ENCODE assay signal across 8 mouse cellular contexts in genomic region chr13:116711866-116712593, GRCm38 (mm10).
DNase-seq lines count a peak whose midpoint lies in the region; ATAC-seq and TF ChIP-seq lines count a peak whose summit lies in the region.

No protein-coding gene starts in this region.

- WGBS in thymus, adult 2 months = 1% methylated on average over 24 of the region's 24 CpGs
- WGBS in limb, embryonic 13.5 days = 0% methylated on average over 24 of the region's 24 CpGs
- WGBS in midbrain, embryonic 13.5 days = under 1% methylated on average over 24 of the region's 24 CpGs
- WGBS in stomach, embryonic 15.5 days = under 1% methylated on average over 24 of the region's 24 CpGs

- H3K27ac ChIP-seq in thymus, adult 2 months (ENCODE audit: control insufficient read depth, insufficient read depth, low read length) = no peak overlapping the region
- no peak overlapping the region for H3K27ac ChIP-seq in limb, embryonic 13.5 days
- H3K27ac ChIP-seq in midbrain, embryonic 13.5 days = no peak overlapping the region; the same call in 1 of the 2 replicates
- peak overlapping the region; percentile 49; the same call in 1 of the 2 replicates for H3K27ac ChIP-seq in stomach, embryonic 15.5 days

- H3K9ac ChIP-seq in limb, embryonic 13.5 days = peak overlapping the region; percentile 36; the same call in 1 of the 2 replicates
- 0 out of 2 replicates have a peak overlapping the region, but pooled peaks have one; percentile 19 for H3K9ac ChIP-seq in midbrain, embryonic 13.5 days (replicated peaks)
- H3K9ac ChIP-seq in stomach, embryonic 15.5 days = no peak overlapping the region

- H3K9me3 ChIP-seq in limb, embryonic 13.5 days = no peaks in the 10 kb centered on the region
- no peaks in the 10 kb centered on the region for H3K9me3 ChIP-seq in midbrain, embryonic 13.5 days
- H3K9me3 ChIP-seq in stomach, embryonic 15.5 days = no peaks in the 10 kb centered on the region

- peaks cover 9% of the 10 kb centered on the region for H3K27me3 ChIP-seq in thymus, adult 2 months (ENCODE audit: control insufficient read depth, insufficient read depth, low read length)
- peaks cover 69% of the 10 kb centered on the region for H3K27me3 ChIP-seq in limb, embryonic 13.5 days
- peaks cover 86% of the 10 kb centered on the region for H3K27me3 ChIP-seq in midbrain, embryonic 13.5 days
- H3K27me3 ChIP-seq in stomach, embryonic 15.5 days (replicated peaks) = peaks cover 26% of the 10 kb centered on the region

- ATAC-seq in granulocyte monocyte progenitor cell, adult 5-6 weeks (replicated peaks; ENCODE audit: poor library complexity, severe bottlenecking) = peak; percentile 85
- peak; percentile 82 for ATAC-seq in limb, embryonic 13.5 days (ENCODE audit: low FRiP score, low read depth)
- ATAC-seq in midbrain, embryonic 13.5 days = peak; percentile 83
- peak; percentile 74 for ATAC-seq in stomach, embryonic 15.5 days (ENCODE audit: insufficient read depth, low FRiP score, low read depth)

- no peaks in the 10 kb centered on the region for H3K4me1 ChIP-seq in thymus, adult 2 months (replicated peaks; ENCODE audit: control insufficient read depth, insufficient read depth, low read length)
- H3K4me1 ChIP-seq in limb, embryonic 13.5 days = peaks cover 24% of the 10 kb centered on the region
- H3K4me1 ChIP-seq in midbrain, embryonic 13.5 days (replicated peaks) = peaks cover 31% of the 10 kb centered on the region
- no peaks in the 10 kb centered on the region for H3K4me1 ChIP-seq in stomach, embryonic 15.5 days

- TF ChIP-seq POLR2A in thymus, adult 2 months (IDR thresholded peaks at IDR 0.05; ENCODE audit: control insufficient read depth, extremely low read depth, insufficient read depth, low read length, poor library complexity) = no peak

- no peak for TF ChIP-seq CTCF in thymus, adult 2 months (IDR thresholded peaks at IDR 0.05; ENCODE audit: borderline replicate concordance, control insufficient read depth, extremely low read depth, insufficient read depth, low read length, poor library complexity)

- H3K4me2 ChIP-seq in limb, embryonic 13.5 days (replicated peaks) = peak overlapping the region; percentile 69
- peak overlapping the region; percentile 58 for H3K4me2 ChIP-seq in midbrain, embryonic 13.5 days (replicated peaks)
- peak overlapping the region; percentile 72 for H3K4me2 ChIP-seq in stomach, embryonic 15.5 days

- no peak overlapping the region for H3K4me3 ChIP-seq in thymus, adult 2 months (ENCODE audit: control insufficient read depth, insufficient read depth, low read length)
- H3K4me3 ChIP-seq in limb, embryonic 13.5 days = peak overlapping the region; percentile 34
- peak overlapping the region; percentile 31 for H3K4me3 ChIP-seq in midbrain, embryonic 13.5 days (replicated peaks)
- H3K4me3 ChIP-seq in stomach, embryonic 15.5 days (replicated peaks) = peak overlapping the region; percentile 38

- H3K36me3 ChIP-seq in thymus, adult 2 months (ENCODE audit: control insufficient read depth, insufficient read depth, low read length) = no peaks in the 10 kb centered on the region
- no peaks in the 10 kb centered on the region for H3K36me3 ChIP-seq in limb, embryonic 13.5 days
- no peaks in the 10 kb centered on the region for H3K36me3 ChIP-seq in midbrain, embryonic 13.5 days
- H3K36me3 ChIP-seq in stomach, embryonic 15.5 days = no peaks in the 10 kb centered on the region

- DNase-seq in thymus, adult 2 months = peak; percentile 9
- no peak for DNase-seq in thymus, adult 18-20 months
- DNase-seq in embryo, embryonic 10 days (ENCODE audit: low spot score) = peak; percentile 93
- peak; percentile 29 to 70 for DNase-seq in kidney, adult 8-10 months

Comparison
In these comparisons a context has a peak if more than half of its experiments do, and no peak if none do; other contexts are left out.
1. DNase-seq: peak in thymus, adult 2 months (single experiment), embryo, embryonic 10 days (single experiment) and kidney, adult 8-10 months (2 of 2); none in thymus, adult 18-20 months (0 of 2).
2. Peak in every context shown above with its lines, with median percentiles within 50 percentile points of each other: ATAC-seq and H3K4me2 ChIP-seq.